In genomic region chr15:84336281-84336817, GRCm38 (mm10) we compare ENCODE assay signal across 28 mouse cellular contexts. TPM values are rescaled to one million over a fixed set of nuclear protein-coding genes. Genes with fewer than 3 reads are reported as not detected.
A peak's percentile ranks its signal among the peaks of the same experiment; 100 is the strongest.
DNase-seq lines count a peak whose midpoint lies in the region; ATAC-seq and TF ChIP-seq lines count a peak whose summit lies in the region.
"Had no signal": no experiment of that assay in that cellular context is flagged by ENCODE, and none has a peak within 500 bp of the region (broad histone marks: within the 10 kb centered on the region; RNA-seq: fewer than 3 reads in every experiment).

No protein-coding gene starts in this region.

- no peak for ATAC-seq in hindbrain, embryonic 14.5 days (ENCODE audit: low FRiP score)
- no peak for ATAC-seq in hindbrain, postnatal 0 days
- no peak for ATAC-seq in midbrain, embryonic 16.5 days
- ATAC-seq in midbrain, embryonic 15.5 days (replicated peaks), result no peak
- ATAC-seq in common myeloid progenitor, adult 5-6 weeks (replicated peaks; ENCODE audit: low read depth, poor library complexity, severe bottlenecking), result peak; percentile 61
- ATAC-seq: CD4-positive, CD25-positive, alpha-beta regulatory T cell, adult 4 months; forebrain, embryonic 15.5 days; intestine, embryonic 16.5 days had no signal

- WGBS in hindbrain, embryonic 14.5 days, result 70% methylated on average over 12 of the region's 12 CpGs
- 72% methylated on average over 12 of the region's 12 CpGs for WGBS in hindbrain, postnatal 0 days
- 71% methylated on average over 12 of the region's 12 CpGs for WGBS in midbrain, embryonic 16.5 days
- 68% methylated on average over 12 of the region's 12 CpGs for WGBS in midbrain, embryonic 15.5 days

- H3K27ac ChIP-seq in hindbrain, embryonic 14.5 days, result 0 out of 2 replicates have a peak overlapping the region, but pooled peaks have one; percentile 28
- no peak overlapping the region for H3K27ac ChIP-seq in hindbrain, postnatal 0 days
- H3K27ac ChIP-seq in midbrain, embryonic 16.5 days (ENCODE audit: low read length), result peak overlapping the region; percentile 23; the same call in 1 of the 2 replicates
- no peak overlapping the region for H3K27ac ChIP-seq in midbrain, embryonic 15.5 days
- H3K27ac ChIP-seq: embryonic facial prominence, embryonic 12.5 days; forebrain, embryonic 15.5 days; heart, embryonic 13.5 days; kidney, postnatal 0 days; limb, embryonic 12.5 days; liver, embryonic 15.5 days; midbrain, embryonic 12.5 days had no signal

- no peak overlapping the region for H3K4me2 ChIP-seq in hindbrain, embryonic 14.5 days (replicated peaks)
- no peak overlapping the region for H3K4me2 ChIP-seq in hindbrain, postnatal 0 days (ENCODE audit: low read depth, low read length)
- no peak overlapping the region for H3K4me2 ChIP-seq in midbrain, embryonic 16.5 days (ENCODE audit: low read length)
- H3K4me2 ChIP-seq in midbrain, embryonic 15.5 days, result no peak overlapping the region
- H3K4me2 ChIP-seq: embryonic facial prominence, embryonic 12.5 days; forebrain, embryonic 15.5 days; heart, embryonic 13.5 days; limb, embryonic 12.5 days; liver, embryonic 15.5 days; lung, embryonic 14.5 days; midbrain, embryonic 12.5 days had no signal

- DNase-seq in hindbrain, embryonic 14.5 days (ENCODE audit: low spot score), result no peak
- no peak for DNase-seq in hindbrain, postnatal 0 days (ENCODE audit: low spot score)
- DNase-seq in cerebellum, adult 8-10 months, result no peak
- DNase-seq in spleen, postnatal 4 days (ENCODE audit: low spot score in 2 of 2), result no peak
- DNase-seq: adrenal gland, adult 8-10 months; cerebellum, adult 9-10 months; cerebellum, postnatal 36 days; embryo, embryonic 11 days; gastrocnemius, postnatal 10 days; heart, postnatal 10 days; kidney, adult 8-10 months; kidney, postnatal 4 days; lung, embryonic 14.5 days; lung, postnatal 14 days; right cerebral cortex, postnatal 14 days; thymus, postnatal 14 days had no signal

- no peaks in the 10 kb centered on the region for H3K4me1 ChIP-seq in hindbrain, embryonic 14.5 days (replicated peaks; ENCODE audit: control insufficient read depth, insufficient read depth, low read length)
- no peaks in the 10 kb centered on the region for H3K4me1 ChIP-seq in hindbrain, postnatal 0 days (ENCODE audit: insufficient read depth, low read length)
- no peaks in the 10 kb centered on the region for H3K4me1 ChIP-seq in midbrain, embryonic 16.5 days (ENCODE audit: control insufficient read depth, insufficient read depth, low read length)
- H3K4me1 ChIP-seq in midbrain, embryonic 15.5 days, result peaks cover 3% of the 10 kb centered on the region; the same call in 1 of the 2 replicates
- H3K4me1 ChIP-seq: embryonic facial prominence, embryonic 12.5 days; liver, embryonic 15.5 days; midbrain, embryonic 12.5 days had no signal

- H3K4me3 ChIP-seq in hindbrain, embryonic 14.5 days (replicated peaks; ENCODE audit: low read length), result no peak overlapping the region
- H3K4me3 ChIP-seq in hindbrain, postnatal 0 days (ENCODE audit: low read length), result no peak overlapping the region
- H3K4me3 ChIP-seq in midbrain, embryonic 16.5 days (ENCODE audit: low read depth, low read length), result no peak overlapping the region
- no peak overlapping the region for H3K4me3 ChIP-seq in midbrain, embryonic 15.5 days
- H3K4me3 ChIP-seq: embryonic facial prominence, embryonic 12.5 days; forebrain, embryonic 15.5 days; heart, embryonic 13.5 days; limb, embryonic 12.5 days; liver, embryonic 15.5 days; midbrain, embryonic 12.5 days had no signal

- H3K9ac ChIP-seq in hindbrain, embryonic 14.5 days, result no peak overlapping the region
- no peak overlapping the region for H3K9ac ChIP-seq in hindbrain, postnatal 0 days (replicated peaks; ENCODE audit: low read length)
- no peak overlapping the region for H3K9ac ChIP-seq in midbrain, embryonic 16.5 days (ENCODE audit: low read depth, low read length)
- H3K9ac ChIP-seq in midbrain, embryonic 15.5 days, result no peak overlapping the region
- H3K9ac ChIP-seq: embryonic facial prominence, embryonic 12.5 days; forebrain, embryonic 15.5 days; heart, embryonic 13.5 days; limb, embryonic 12.5 days; liver, embryonic 15.5 days; lung, embryonic 14.5 days; midbrain, embryonic 12.5 days had no signal

- H3K9me3 ChIP-seq in hindbrain, embryonic 14.5 days (ENCODE audit: control insufficient read depth, low read length), result no peaks in the 10 kb centered on the region
- no peaks in the 10 kb centered on the region for H3K9me3 ChIP-seq in hindbrain, postnatal 0 days (ENCODE audit: low read length)
- no peaks in the 10 kb centered on the region for H3K9me3 ChIP-seq in midbrain, embryonic 16.5 days (replicated peaks; ENCODE audit: control insufficient read depth, low read length, poor library complexity, severe bottlenecking)
- H3K9me3 ChIP-seq in midbrain, embryonic 15.5 days, result no peaks in the 10 kb centered on the region
- H3K9me3 ChIP-seq: embryonic facial prominence, embryonic 12.5 days; forebrain, embryonic 15.5 days; heart, embryonic 13.5 days; limb, embryonic 12.5 days; liver, embryonic 15.5 days; midbrain, embryonic 12.5 days had no signal

- TF ChIP-seq CTCF in hindbrain, postnatal 0 days (IDR thresholded peaks at IDR 0.05; ENCODE audit: low read depth), result no peak

- H3K36me3 ChIP-seq in hindbrain, embryonic 14.5 days (replicated peaks; ENCODE audit: control insufficient read depth, insufficient read depth), result no peaks in the 10 kb centered on the region
- no peaks in the 10 kb centered on the region for H3K36me3 ChIP-seq in hindbrain, postnatal 0 days (ENCODE audit: insufficient read depth, low read length)
- H3K36me3 ChIP-seq in midbrain, embryonic 16.5 days (ENCODE audit: control insufficient read depth, insufficient read depth, low read length), result no peaks in the 10 kb centered on the region
- no peaks in the 10 kb centered on the region for H3K36me3 ChIP-seq in midbrain, embryonic 15.5 days (replicated peaks)
- H3K36me3 ChIP-seq: embryonic facial prominence, embryonic 12.5 days; forebrain, embryonic 15.5 days; heart, embryonic 13.5 days; limb, embryonic 12.5 days; liver, embryonic 15.5 days; midbrain, embryonic 12.5 days had no signal

- no peaks in the 10 kb centered on the region for H3K27me3 ChIP-seq in hindbrain, embryonic 14.5 days (ENCODE audit: control insufficient read depth, insufficient read depth, low read length)
- no peaks in the 10 kb centered on the region for H3K27me3 ChIP-seq in hindbrain, postnatal 0 days (ENCODE audit: insufficient read depth, low read length)
- H3K27me3 ChIP-seq in midbrain, embryonic 16.5 days (ENCODE audit: control insufficient read depth, insufficient read depth, low read depth, low read length), result no peaks in the 10 kb centered on the region
- H3K27me3 ChIP-seq in midbrain, embryonic 15.5 days (replicated peaks), result no peaks in the 10 kb centered on the region
- H3K27me3 ChIP-seq: embryonic facial prominence, embryonic 12.5 days; forebrain, embryonic 15.5 days; limb, embryonic 12.5 days; liver, embryonic 15.5 days; midbrain, embryonic 12.5 days had no signal

RNA-seq across cellular contexts. Expression of gene Parvg, which starts 12.5 kb away (rescaled TPM):
- 0.44 and 0.55 TPM in 2 replicates for polyA plus RNA-seq in hindbrain, embryonic 14.5 days (2014; fragmentation: Nextera tagmentation; extraction: Ambion mirVana)
- 1.1 and 1.4 TPM in 2 replicates for total RNA-seq in hindbrain, postnatal 0 days (2014; rRNA removed)
- 1.8 and 1.9 TPM in 2 replicates for polyA plus RNA-seq in hindbrain, postnatal 0 days (2015; fragmentation: Nextera tagmentation; extraction: Ambion mirVana)
- 1.0 and 1.1 TPM in 2 replicates for polyA plus RNA-seq in midbrain, embryonic 16.5 days (2015; fragmentation: Nextera tagmentation; extraction: Ambion mirVana)
- 0.86 and 0.89 TPM in 2 replicates for polyA plus RNA-seq in midbrain, embryonic 15.5 days (2015; fragmentation: Nextera tagmentation; extraction: Ambion mirVana)
- 172 and 201 TPM in 2 replicates for total RNA-seq in common myeloid progenitor, adult 5-6 weeks (2017)

Comparison
In these comparisons a context has a peak if more than half of its experiments do, and no peak if none do; other contexts are left out.
1. H3K27ac ChIP-seq: peak in hindbrain, embryonic 14.5 days (single experiment) and midbrain, embryonic 16.5 days (single experiment); none in hindbrain, postnatal 0 days (single experiment) and midbrain, embryonic 15.5 days (single experiment).